Mouse (Mus musculus) liver, embryonic 15.5 days (tissue): ENCODE results near the gene Pgam2. TPM values are rescaled to one million over a fixed set of nuclear protein-coding genes. Genes with fewer than 3 reads are reported as not detected.

Experiments
- ATAC-seq: fragments of 200-750 bp; cut with Nextera tagmentation; 2 replicates; pipeline ENCODE4 v1.8.0; 2017; ENCODE audit warnings: moderate number of reproducible peaks, mild to moderate bottlenecking, moderate library complexity; ENCODE audit not compliant: insufficient read depth
- H3K27ac ChIP-seq: fragments of 300-500 bp; sonication (generic); replicated peaks from 2 replicates; pipeline ENCODE4 v1.5.1; 2015; ENCODE audit warnings: mild to moderate bottlenecking, inconsistent platforms
- H3K27me3 ChIP-seq: fragments of 300-500 bp; sonication (generic); 2 replicates; pipeline ENCODE4 v1.6.1; 2015; ENCODE audit warnings: mild to moderate bottlenecking, inconsistent platforms
- H3K36me3 ChIP-seq: fragments of 300-500 bp; sonication (generic); replicated peaks from 2 replicates; pipeline ENCODE4 v1.6.1; 2015; ENCODE audit warnings: moderate library complexity, mild to moderate bottlenecking, inconsistent platforms
- H3K4me1 ChIP-seq: fragments of 300-500 bp; sonication (generic); replicated peaks from 2 replicates; pipeline ENCODE4 v1.6.1; 2015; ENCODE audit warnings: inconsistent platforms
- H3K4me2 ChIP-seq: fragments of 300-500 bp; sonication (generic); 2 replicates; pipeline ENCODE4 v1.6.1; 2015; ENCODE audit warnings: moderate library complexity, mild to moderate bottlenecking, inconsistent platforms
- H3K4me3 ChIP-seq: fragments of 300-500 bp; sonication (generic); replicated peaks from 2 replicates; pipeline ENCODE4 v1.5.1; 2015; ENCODE audit warnings: mild to moderate bottlenecking, inconsistent platforms
- H3K9ac ChIP-seq: fragments of 300-500 bp; sonication (generic); 2 replicates; pipeline ENCODE4 v1.6.1; 2015; ENCODE audit warnings: moderate library complexity, mild to moderate bottlenecking, inconsistent platforms
- H3K9me3 ChIP-seq: fragments of 300-500 bp; sonication (generic); replicated peaks from 2 replicates; pipeline ENCODE4 v1.6.1; 2016; ENCODE audit warnings: inconsistent platforms
- WGBS: fragments of 180-500 bp; shearing (Covaris S2); methylation state at CpG from one replicate; pipeline ENCODE4 v1.1.7; 2015; ENCODE audit warnings: mixed read lengths; ENCODE audit not compliant: insufficient replicate concordance; 5-methylcytosine and 5-hydroxymethylcytosine counted together
- polyA plus RNA-seq: library from polyadenylated mRNA; unstranded; fragments of >200 nt; fragmentation: Nextera tagmentation; extraction: Ambion mirVana; gene quantifications from 2 replicates; pipeline ENCODE4 v1.2.1, GENCODE M21; 2015

The Pgam2 gene
- polyA plus RNA-seq, 1 experiment from 2014 or later = 12.4 TPM

GRCm38 (mm10) chr11:5804174-5804573, 641 bp upstream of the Pgam2 start:
- no peak overlapping the region for H3K27ac ChIP-seq
- H3K36me3 ChIP-seq = peaks cover 23% of the 10 kb centered on the region
- ATAC-seq = no peak
- H3K27me3 ChIP-seq = no peaks in the 10 kb centered on the region
- H3K4me3 ChIP-seq = no peak overlapping the region
- H3K4me1 ChIP-seq = peaks cover 22% of the 10 kb centered on the region
- no peak overlapping the region for H3K4me2 ChIP-seq
- 65% methylated on average over 5 of the region's 5 CpGs for WGBS
- no peaks in the 10 kb centered on the region for H3K9me3 ChIP-seq
- H3K9ac ChIP-seq = no peak overlapping the region

GRCm38 (mm10) chr11:5802457-5803217, 896 bp downstream of the Pgam2 start:
- H3K4me3 ChIP-seq = no peak overlapping the region
- H3K9me3 ChIP-seq = no peaks in the 10 kb centered on the region
- H3K4me2 ChIP-seq = no peak overlapping the region
- no peak overlapping the region for H3K27ac ChIP-seq
- H3K36me3 ChIP-seq = peaks cover 37% of the 10 kb centered on the region
- peaks cover 22% of the 10 kb centered on the region for H3K4me1 ChIP-seq
- ATAC-seq = no peak
- H3K27me3 ChIP-seq = no peaks in the 10 kb centered on the region
- H3K9ac ChIP-seq = no peak overlapping the region
- WGBS = 51% methylated on average over 8 of the region's 8 CpGs

- Histone ChIP-seq H3K27me3 (no peaks in the 10 kb centered on the region), H3K27ac (no peak overlapping the region), H3K4me3 (no peak overlapping the region), H3K36me3 (peaks cover 43% of the 10 kb centered on the region), H3K9me3 (no peaks in the 10 kb centered on the region), H3K4me2 (no peak overlapping the region), H3K9ac (no peak overlapping the region), H3K4me1 (peaks cover 22% of the 10 kb centered on the region)
- WGBS = 62% methylated on average over 12 of the region's 12 CpGs
- no peak for ATAC-seq
These were observed 1.5 kb downstream of the Pgam2 start for GRCm38 (mm10) chr11:5802005-5802404.

- no peaks in the 10 kb centered on the region for H3K27me3 ChIP-seq
- H3K4me1 ChIP-seq = peaks cover 22% of the 10 kb centered on the region
- no peak overlapping the region for H3K9ac ChIP-seq
- no peak overlapping the region for H3K4me3 ChIP-seq
- peaks cover 48% of the 10 kb centered on the region for H3K36me3 ChIP-seq
- H3K27ac ChIP-seq = no peak overlapping the region
- no peaks in the 10 kb centered on the region for H3K9me3 ChIP-seq
- no peak overlapping the region for H3K4me2 ChIP-seq
- ATAC-seq = no peak
- 86% methylated on average over 16 of the region's 16 CpGs for WGBS
These were observed 2.0 kb downstream of the Pgam2 start for GRCm38 (mm10) chr11:5801511-5801910.

GRCm38 (mm10) chr11:5799621-5800490, 3.7 kb downstream of the Pgam2 start:
- no peak overlapping the region for H3K9ac ChIP-seq
- no peak for ATAC-seq
- WGBS = 77% methylated on average over 17 of the region's 17 CpGs
- H3K4me3 ChIP-seq = no peak overlapping the region
- H3K27ac ChIP-seq = no peak overlapping the region
- peaks cover 22% of the 10 kb centered on the region for H3K4me1 ChIP-seq
- no peaks in the 10 kb centered on the region for H3K27me3 ChIP-seq
- H3K9me3 ChIP-seq = no peaks in the 10 kb centered on the region
- peaks cover 65% of the 10 kb centered on the region for H3K36me3 ChIP-seq
- H3K4me2 ChIP-seq = no peak overlapping the region

GRCm38 (mm10) chr11:5797928-5798327, 5.6 kb downstream of the Pgam2 start:
- Histone ChIP-seq H3K4me1 (peaks cover 16% of the 10 kb centered on the region), H3K9ac (no peak overlapping the region), H3K36me3 (peaks cover 81% of the 10 kb centered on the region), H3K9me3 (no peaks in the 10 kb centered on the region), H3K4me2 (no peak overlapping the region), H3K27me3 (no peaks in the 10 kb centered on the region), H3K4me3 (no peak overlapping the region), H3K27ac (no peak overlapping the region)
- no peak for ATAC-seq
- WGBS = 73% methylated on average over 5 of the region's 5 CpGs

DNA sequence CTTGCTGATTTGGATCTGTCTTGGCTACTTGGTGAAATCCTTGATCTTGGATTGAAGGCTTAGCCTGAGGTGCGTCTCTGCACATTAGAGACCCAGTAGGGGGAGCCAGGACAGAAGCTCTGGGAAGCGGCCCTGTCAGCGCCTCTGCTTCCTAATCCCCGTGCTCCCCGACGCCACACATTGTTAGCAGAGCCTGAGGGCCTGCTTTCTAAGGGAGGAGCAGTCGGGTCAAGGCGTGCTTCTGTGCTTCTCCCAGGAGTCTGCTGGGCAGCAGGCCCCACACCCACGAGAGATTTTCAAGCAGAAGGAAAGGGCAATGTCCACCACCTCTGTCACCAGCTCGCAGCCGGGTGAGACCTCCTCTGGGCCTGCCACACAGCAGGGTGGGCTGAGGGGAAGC, 6.2 kb downstream of the Pgam2 start:
- Histone ChIP-seq H3K27ac (no peak overlapping the region), H3K9me3 (no peaks in the 10 kb centered on the region)

GRCm38 (mm10) chr11:5796939-5797338, 6.6 kb downstream of the Pgam2 start:
- no peak overlapping the region for H3K9ac ChIP-seq
- no peak overlapping the region for H3K27ac ChIP-seq
- no peak overlapping the region for H3K4me3 ChIP-seq
- no peaks in the 10 kb centered on the region for H3K9me3 ChIP-seq
- peaks cover 91% of the 10 kb centered on the region for H3K36me3 ChIP-seq
- ATAC-seq = no peak
- peaks cover 7% of the 10 kb centered on the region; the same call in 1 of the 2 replicates for H3K4me1 ChIP-seq
- WGBS = 87% methylated on average over 15 of the region's 15 CpGs
- no peak overlapping the region for H3K4me2 ChIP-seq
- H3K27me3 ChIP-seq = no peaks in the 10 kb centered on the region

More for the DNA sequence above, 6.2 kb downstream of the Pgam2 start:
- Histone ChIP-seq H3K4me3 (no peak overlapping the region), H3K4me1 (peaks cover 11% of the 10 kb centered on the region), H3K27me3 (no peaks in the 10 kb centered on the region), H3K36me3 (peaks cover 87% of the 10 kb centered on the region), H3K9ac (no peak overlapping the region), H3K4me2 (no peak overlapping the region)
- WGBS = 78% methylated on average over 11 of the region's 11 CpGs
- no peak for ATAC-seq

- Histone ChIP-seq H3K4me2 (no peak overlapping the region), H3K4me1 (0 out of 2 replicates have a peak, but pooled peaks cover 4% of the 10 kb centered on the region), H3K27me3 (no peaks in the 10 kb centered on the region), H3K4me3 (no peak overlapping the region), H3K36me3 (peaks cover 93% of the 10 kb centered on the region), H3K9ac (no peak overlapping the region), H3K9me3 (no peaks in the 10 kb centered on the region), H3K27ac (no peak overlapping the region)
- no peak for ATAC-seq
- 78% methylated on average over 7 of the region's 7 CpGs for WGBS
These were observed 7.8 kb downstream of the Pgam2 start for GRCm38 (mm10) chr11:5795706-5796105.

GRCm38 (mm10) chr11:5795290-5795689, 8.2 kb downstream of the Pgam2 start:
- WGBS = 78% methylated on average over 9 of the region's 9 CpGs
- H3K36me3 ChIP-seq = peaks cover 89% of the 10 kb centered on the region

GRCm38 (mm10) chr11:5790431-5790830, 13.1 kb downstream of the Pgam2 start:
- Histone ChIP-seq H3K36me3 (peaks cover 42% of the 10 kb centered on the region), H3K27ac (peak overlapping the region; percentile 15; the same call in 1 of the 2 replicates), H3K9ac (no peak overlapping the region), H3K9me3 (no peaks in the 10 kb centered on the region), H3K4me3 (no peak overlapping the region), H3K4me1 (peaks cover 38% of the 10 kb centered on the region), H3K4me2 (no peak overlapping the region; the same call in 1 of the 2 replicates), H3K27me3 (no peaks in the 10 kb centered on the region)
- no peak for ATAC-seq
- 80% methylated on average over 1 of the region's 1 CpGs for WGBS

More at GRCm38 (mm10) chr11:5795290-5795689, 8.2 kb downstream of the Pgam2 start:
- Histone ChIP-seq H3K9me3 (no peaks in the 10 kb centered on the region), H3K27ac (no peak overlapping the region), H3K27me3 (no peaks in the 10 kb centered on the region), H3K9ac (no peak overlapping the region), H3K4me2 (no peak overlapping the region), H3K4me1 (0 out of 2 replicates have a peak, but pooled peaks cover 7% of the 10 kb centered on the region), H3K4me3 (no peak overlapping the region)
- no peak for ATAC-seq
